In genomic region chr9:26728556-26728955, GRCm38 (mm10) we compare ENCODE assay signal across 9 mouse cellular contexts. TPM values are rescaled to one million over a fixed set of nuclear protein-coding genes. Genes with fewer than 3 reads are reported as not detected.
"Had no signal": no experiment of that assay in that cellular context is flagged by ENCODE, and none has a peak within 500 bp of the region (broad histone marks: within the 10 kb centered on the region; RNA-seq: fewer than 3 reads in every experiment).

No protein-coding gene starts in this region.

- DNase-seq: kidney, adult 8-10 months; kidney, postnatal 25 days; lung, embryonic 14.5 days; lung, postnatal 10 days; lung, postnatal 4 days; right cerebral cortex, adult 18-20 months; right cerebral cortex, postnatal 25 days; thymus, postnatal 36 days had no signal

RNA-seq across cellular contexts. Expression of gene B3gat1, which starts 5.0 kb away (rescaled TPM):
- total RNA-seq: megakaryocyte, adult 5-6 weeks had no signal
